Mouse (Mus musculus) brain, adult 2 months (tissue): ENCODE data around the gene Cnih3.

Experiments used
- DNase-seq: peaks from one replicate; pipeline ENCODE4 v3.0.0; 2011; ENCODE audit warnings: low read depth, low spot score

Cnih3 gene

GRCm38 (mm10) chr1:181353200-181354097 lies 1.0 kb downstream of the Cnih3 start:
- DNase-seq: no peak

GRCm38 (mm10) chr1:181355683-181356082 lies 3.3 kb downstream of the Cnih3 start:
- DNase-seq: no peak

GRCm38 (mm10) chr1:181357870-181358269 lies 5.4 kb downstream of the Cnih3 start:
- DNase-seq: no peak

GRCm38 (mm10) chr1:181358526-181358925 lies 6.1 kb downstream of the Cnih3 start:
- DNase-seq: no peak

- DNase-seq: no peak
Measured at GRCm38 (mm10) chr1:181360732-181361131, 8.3 kb downstream of the Cnih3 start.

- DNase-seq: no peak
Measured at GRCm38 (mm10) chr1:181364025-181364424, 11.6 kb downstream of the Cnih3 start.

GRCm38 (mm10) chr1:181365376-181365775 lies 12.9 kb downstream of the Cnih3 start:
- DNase-seq: no peak

GRCm38 (mm10) chr1:181368789-181369570 lies 16.6 kb downstream of the Cnih3 start:
- DNase-seq: peak; percentile 92

- DNase-seq: peak; percentile 77
Measured at GRCm38 (mm10) chr1:181370370-181370769, 17.9 kb downstream of the Cnih3 start.

GRCm38 (mm10) chr1:181371226-181371625 lies 18.8 kb downstream of the Cnih3 start:
- peak; percentile 49 for DNase-seq

- DNase-seq: no peak
Measured at GRCm38 (mm10) chr1:181372306-181372705, 19.9 kb downstream of the Cnih3 start.

- DNase-seq: no peak
Measured at GRCm38 (mm10) chr1:181374627-181375374, 22.4 kb downstream of the Cnih3 start.

GRCm38 (mm10) chr1:181376431-181376830 lies 24.0 kb downstream of the Cnih3 start:
- peak; percentile 78 for DNase-seq

GRCm38 (mm10) chr1:181379664-181380063 lies 27.2 kb downstream of the Cnih3 start:
- DNase-seq: peak; percentile 76

- peak; percentile 88 for DNase-seq
Measured at GRCm38 (mm10) chr1:181381410-181382010, 29.1 kb downstream of the Cnih3 start.

GRCm38 (mm10) chr1:181389264-181389663 lies 36.8 kb downstream of the Cnih3 start:
- no peak for DNase-seq

- no peak for DNase-seq
Measured at GRCm38 (mm10) chr1:181392489-181392888, 40.1 kb downstream of the Cnih3 start.

GRCm38 (mm10) chr1:181393250-181394149 lies 41.1 kb downstream of the Cnih3 start:
- DNase-seq: peak; percentile 96

GRCm38 (mm10) chr1:181395234-181395828 lies 42.9 kb downstream of the Cnih3 start:
- peak; percentile 29 for DNase-seq

- DNase-seq: peak; percentile 78
Measured at GRCm38 (mm10) chr1:181399179-181399578, 46.8 kb downstream of the Cnih3 start.
